Mouse (Mus musculus) embryonic fibroblast, embryonic 13.5 days (primary cell): ENCODE data around the gene F11.

Experiments used
- CTCF ChIP-seq: IDR thresholded peaks from 2 replicates; pipeline ENCODE4 v1.5.1; 2011; ENCODE audit warnings: mild to moderate bottlenecking, control low read depth, low read length, moderate library complexity, borderline replicate concordance; ENCODE audit not compliant: insufficient read depth
- POLR2A ChIP-seq: IDR thresholded peaks from 2 replicates; pipeline ENCODE4 v1.6.1; 2011; ENCODE audit warnings: low read depth, mild to moderate bottlenecking, control low read depth, low read length, moderate library complexity

DNA sequence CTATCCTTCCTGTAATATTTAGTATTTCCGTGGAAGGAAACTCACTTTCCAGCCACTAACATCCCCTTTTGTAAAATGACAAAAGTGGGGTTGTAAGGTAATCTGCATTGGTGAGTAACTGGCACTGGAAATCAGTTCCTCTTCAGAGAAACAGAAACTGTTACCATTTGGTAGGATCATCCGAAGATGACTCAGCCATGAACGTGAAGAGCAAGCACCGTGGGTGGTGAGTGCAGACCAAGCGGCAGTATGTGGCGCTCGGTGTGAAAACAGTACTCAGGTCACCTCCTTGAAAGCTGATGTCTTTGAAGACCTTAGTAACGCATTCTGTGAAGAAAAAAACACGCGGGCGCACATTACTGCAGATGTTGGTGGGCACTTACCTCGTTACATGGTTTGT is 6.8 kb downstream of the F11 start:
- no peak for TF ChIP-seq POLR2A
- TF ChIP-seq CTCF: no peak
